16 mouse cellular contexts compared by ENCODE assay signal in genomic region chr1:163843899-163844298, GRCm38 (mm10).
"Had no signal": no experiment of that assay in that cellular context is flagged by ENCODE, and none has a peak within 500 bp of the region (broad histone marks: within the 10 kb centered on the region; RNA-seq: fewer than 3 reads in every experiment).

No protein-coding gene starts in this region.

- H3K4me2 ChIP-seq: limb, embryonic 15.5 days; liver, embryonic 13.5 days; lung, embryonic 15.5 days; midbrain, embryonic 12.5 days; stomach, embryonic 15.5 days had no signal

- DNase-seq: kidney, adult 2 months; kidney, postnatal 4 days; liver, embryonic 13.5 days; liver, postnatal 0 days; lung, postnatal 14 days; right cerebral cortex, postnatal 14 days; thymus, adult 2 months; thymus, postnatal 25 days had no signal

- H3K27ac ChIP-seq: kidney, postnatal 0 days; left cerebral cortex, adult 2 months; limb, embryonic 15.5 days; liver, embryonic 13.5 days; lung, embryonic 15.5 days; macrophage; midbrain, embryonic 12.5 days; stomach, embryonic 15.5 days had no signal

- ATAC-seq: liver, postnatal 0 days had no signal

- H3K36me3 ChIP-seq: liver, embryonic 13.5 days; stomach, embryonic 15.5 days had no signal

- H3K9me3 ChIP-seq: limb, embryonic 15.5 days; liver, embryonic 13.5 days; lung, embryonic 15.5 days; megakaryocyte, embryonic 14.5 days; midbrain, embryonic 12.5 days; stomach, embryonic 15.5 days had no signal

- H3K27me3 ChIP-seq: limb, embryonic 15.5 days; liver, embryonic 13.5 days; lung, embryonic 15.5 days; megakaryocyte, embryonic 14.5 days; midbrain, embryonic 12.5 days; stomach, embryonic 15.5 days had no signal

- H3K4me3 ChIP-seq: left cerebral cortex, adult 2 months; limb, embryonic 15.5 days; liver, embryonic 13.5 days; lung, embryonic 15.5 days; megakaryocyte, embryonic 14.5 days; midbrain, embryonic 12.5 days; stomach, embryonic 15.5 days had no signal

- H3K4me1 ChIP-seq: limb, embryonic 15.5 days; liver, embryonic 13.5 days; lung, embryonic 15.5 days; midbrain, embryonic 12.5 days; stomach, embryonic 15.5 days had no signal

- H3K9ac ChIP-seq: limb, embryonic 15.5 days; liver, embryonic 13.5 days; liver, postnatal 0 days; lung, embryonic 15.5 days; midbrain, embryonic 12.5 days; stomach, embryonic 15.5 days had no signal
